Mouse (Mus musculus) left cerebral cortex, adult 9 months (tissue): ENCODE data around the gene Ptpn13.

Experiments
- DNase-seq, 2 experiments: peaks; one replicate each; pipeline ENCODE4 v3.0.0; 2022; ENCODE audit warnings: low spot score in 2 of 2

Ptpn13 gene

DNA sequence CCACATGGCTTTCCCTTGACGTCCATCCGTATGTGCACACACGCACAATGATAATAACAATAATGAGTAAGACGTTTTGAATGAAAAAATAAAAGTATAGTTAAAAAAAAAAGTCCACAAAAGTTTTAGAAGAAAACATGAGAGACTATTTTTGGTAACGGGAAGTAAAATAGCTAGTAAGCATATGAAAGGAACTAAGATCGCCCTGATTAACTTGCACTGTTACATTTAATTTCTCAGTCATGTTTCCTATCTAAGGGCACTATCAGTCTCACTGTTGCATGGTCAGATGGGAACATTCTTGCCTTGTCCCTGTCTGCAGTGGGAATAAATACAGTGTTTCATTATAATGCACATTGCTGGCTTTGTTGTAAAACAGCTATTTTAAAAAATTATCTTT, 2.4 kb upstream of the Ptpn13 start:
- no peak for DNase-seq

DNA sequence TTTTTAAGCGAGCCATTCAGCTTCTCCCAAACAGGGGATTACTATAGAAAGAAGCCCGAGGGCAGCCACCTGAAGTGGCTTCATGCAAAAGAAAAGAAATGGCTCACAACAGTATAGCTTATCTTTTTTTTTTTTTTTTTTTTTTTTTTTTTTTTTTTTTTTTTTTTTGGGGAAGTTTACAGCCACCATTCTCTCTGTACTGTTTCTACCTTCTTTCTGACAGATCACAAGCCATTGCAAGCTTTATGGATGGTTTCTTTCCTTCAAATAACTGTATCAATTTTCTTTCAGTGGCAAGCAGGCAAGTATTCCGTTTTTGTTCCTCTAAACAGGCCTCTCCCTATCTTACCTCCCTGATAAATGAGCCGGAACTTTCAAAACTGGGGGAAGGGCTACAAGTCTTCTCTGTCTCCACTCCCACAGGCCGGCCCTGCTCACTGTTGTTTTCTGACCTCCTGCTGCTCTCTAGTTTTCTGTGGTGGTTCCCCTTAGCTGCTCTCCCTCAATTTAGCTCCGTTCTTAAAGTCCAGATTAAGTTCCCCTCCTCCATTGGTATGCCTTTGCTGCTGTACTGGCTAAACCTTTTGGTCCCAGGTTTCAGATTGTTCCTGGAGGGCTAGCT, 1.6 kb upstream of the Ptpn13 start:
- DNase-seq = no peak

DNA sequence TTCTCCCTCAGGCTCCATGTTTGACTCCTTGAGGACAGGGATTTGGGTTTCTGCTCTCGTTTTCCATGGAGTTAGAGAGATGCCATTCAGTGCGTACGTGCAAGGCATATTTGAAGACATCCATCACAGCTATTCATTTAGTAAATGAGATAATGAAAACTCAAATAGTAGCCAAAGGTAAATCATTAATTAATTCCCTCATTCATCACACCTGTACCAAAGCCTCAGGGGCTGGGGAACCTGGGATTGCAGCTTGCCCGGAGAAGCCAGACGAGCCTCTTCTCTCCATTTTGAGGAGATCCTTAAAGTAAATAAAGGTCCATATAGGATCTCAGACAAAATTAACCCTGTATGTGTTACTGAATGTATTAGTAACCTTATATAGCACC, 1.1 kb upstream of the Ptpn13 start:
- DNase-seq = no peak

- no peak for DNase-seq
These were observed 505 bp downstream of the Ptpn13 start for GRCm38 (mm10) chr5:103425363-103426031.

DNA sequence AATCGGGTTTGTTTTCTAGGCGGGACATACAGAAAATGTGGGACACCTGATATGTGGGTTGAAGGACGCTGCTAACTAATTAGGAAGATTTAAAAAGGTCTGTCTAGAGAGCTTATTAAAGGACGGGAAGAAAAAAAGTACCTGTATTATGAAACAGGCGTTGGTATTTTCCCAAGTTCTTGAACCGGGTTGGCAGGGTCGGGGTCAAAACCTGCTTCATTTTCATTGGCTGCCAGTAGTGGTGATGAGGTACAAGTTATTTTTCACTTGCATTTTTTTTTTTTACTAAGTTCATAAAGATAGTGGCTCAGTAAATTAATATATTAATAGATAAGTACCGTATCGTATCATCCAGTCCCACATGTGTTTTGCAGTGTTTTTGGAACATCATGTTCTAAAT, 1.3 kb downstream of the Ptpn13 start:
- DNase-seq = no peak

DNA sequence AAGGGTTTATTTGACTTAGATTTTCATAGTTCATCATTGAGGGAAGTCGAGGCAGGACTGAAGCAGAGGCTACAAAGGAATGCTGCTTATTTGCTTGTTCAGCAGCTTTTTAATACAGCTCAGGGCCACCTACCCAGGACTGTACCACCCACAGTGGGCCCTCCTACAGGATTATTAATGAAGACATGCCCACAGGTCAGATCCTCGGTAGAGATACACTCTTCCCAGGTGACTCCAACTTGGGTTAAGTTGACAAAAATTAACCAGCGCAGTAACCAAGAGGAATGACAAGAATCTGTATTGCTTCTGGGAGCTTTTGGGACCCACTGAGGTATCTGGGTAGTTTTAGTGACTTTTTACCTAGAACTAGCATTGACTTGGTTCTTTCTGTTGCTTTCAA, 6.0 kb downstream of the Ptpn13 start:
- no peak for DNase-seq

- no peak for DNase-seq
These were observed 6.5 kb downstream of the Ptpn13 start for GRCm38 (mm10) chr5:103431479-103431878.

- DNase-seq = no peak
These were observed 11.3 kb downstream of the Ptpn13 start for GRCm38 (mm10) chr5:103436039-103436944.

GRCm38 (mm10) chr5:103437714-103438113, 12.7 kb downstream of the Ptpn13 start:
- no peak for DNase-seq

DNA sequence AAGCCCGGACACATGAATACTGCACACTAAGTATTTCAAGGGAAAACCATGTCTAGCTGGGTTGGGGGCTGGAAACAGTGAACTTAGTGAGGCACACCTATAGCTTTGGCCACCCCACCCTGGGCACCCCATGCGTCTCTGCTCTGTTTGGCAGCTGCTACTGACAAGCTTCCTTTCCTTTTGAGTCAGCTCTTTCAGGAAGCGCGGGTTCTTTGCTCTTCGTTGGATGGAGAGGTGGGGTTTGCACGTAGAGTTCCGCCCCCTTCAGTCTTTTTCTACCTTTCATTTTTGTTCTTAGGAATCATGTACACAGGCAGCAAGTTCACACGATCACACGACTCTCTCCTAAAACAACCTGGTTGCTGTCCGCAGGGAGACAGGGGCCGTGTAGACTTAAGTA, 14.2 kb downstream of the Ptpn13 start:
- DNase-seq = no peak

DNA sequence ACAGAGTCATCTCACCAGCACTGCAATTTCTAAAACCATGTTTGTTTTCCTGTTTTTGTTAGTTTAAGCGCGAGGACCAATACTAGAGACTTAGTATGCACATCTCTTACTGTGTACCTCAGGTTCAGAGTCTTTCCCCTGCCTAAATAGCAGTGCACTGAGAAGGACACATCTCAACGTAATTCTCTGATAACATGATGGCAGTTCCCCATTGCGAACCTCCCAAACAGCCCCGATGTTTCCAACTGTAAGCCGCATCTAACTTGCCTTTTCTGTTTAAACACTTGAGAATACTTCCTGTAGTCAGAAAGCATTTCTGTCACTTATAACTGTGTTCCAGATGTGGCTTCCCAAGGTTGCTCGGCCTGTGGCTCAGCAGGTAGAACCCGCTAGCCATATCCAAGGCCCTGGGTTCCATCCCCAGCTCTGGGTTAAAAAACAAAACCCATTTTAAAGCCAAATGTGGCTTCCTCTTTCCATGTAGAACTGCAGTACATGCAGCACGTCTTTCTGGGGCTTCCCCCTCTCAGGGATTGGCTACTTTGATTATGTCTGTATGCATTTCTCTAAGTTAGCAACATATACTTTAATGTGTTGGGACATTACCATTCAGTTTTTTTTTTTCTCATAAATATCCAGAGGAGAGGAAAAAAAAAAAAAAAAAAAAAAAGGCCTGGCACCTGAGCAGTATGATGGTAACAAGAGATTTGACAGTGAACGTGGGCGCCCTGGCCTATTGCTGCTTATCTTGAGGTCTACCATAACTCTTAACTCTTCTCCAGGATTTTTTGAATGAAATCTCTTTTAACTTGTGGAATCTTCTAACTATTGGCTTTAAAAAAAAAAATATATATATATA, 15.7 kb downstream of the Ptpn13 start:
- DNase-seq = no peak

- DNase-seq = no peak
These were observed 16.7 kb downstream of the Ptpn13 start for GRCm38 (mm10) chr5:103441706-103442105.

DNA sequence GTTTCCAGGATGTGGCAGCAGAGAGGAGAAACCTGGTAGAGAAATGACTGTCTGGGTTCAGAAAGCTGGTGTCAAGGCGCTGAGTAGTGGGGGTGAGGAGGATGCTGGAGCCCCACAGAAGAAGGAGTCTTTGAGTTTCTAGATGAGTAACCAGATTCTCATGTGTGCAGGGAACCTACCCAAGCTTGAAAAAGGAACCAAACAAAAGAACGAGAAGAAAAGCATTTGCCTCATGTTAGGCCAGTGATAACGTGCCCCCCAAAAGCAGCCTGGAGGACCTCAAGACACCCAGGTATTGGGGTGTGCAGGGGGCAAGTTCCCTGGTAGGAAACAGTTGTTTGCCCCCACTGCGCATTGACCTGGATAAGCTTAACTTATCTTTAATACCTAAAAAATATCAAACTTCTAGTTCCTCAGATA, 17.3 kb downstream of the Ptpn13 start:
- no peak for DNase-seq

DNA sequence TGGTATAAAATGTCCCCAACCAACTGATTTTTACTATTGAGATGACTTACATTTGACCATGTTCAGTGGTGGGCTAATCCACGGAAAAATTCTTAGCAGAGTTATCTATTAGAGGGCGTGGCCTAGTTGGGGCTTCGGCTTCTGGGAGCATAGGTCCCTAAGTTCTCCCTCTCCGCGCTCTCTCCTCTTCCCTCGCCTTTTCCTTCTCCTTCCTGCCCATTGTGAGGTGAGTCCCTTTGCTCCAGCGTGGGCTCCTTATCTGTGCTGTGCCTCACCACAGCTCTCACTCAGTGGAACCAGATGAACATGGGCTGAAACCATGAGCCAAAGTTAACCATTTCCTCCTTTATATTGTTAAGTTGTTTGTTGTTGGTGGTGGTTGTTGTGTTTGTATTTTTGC, 17.9 kb downstream of the Ptpn13 start:
- DNase-seq = no peak

DNA sequence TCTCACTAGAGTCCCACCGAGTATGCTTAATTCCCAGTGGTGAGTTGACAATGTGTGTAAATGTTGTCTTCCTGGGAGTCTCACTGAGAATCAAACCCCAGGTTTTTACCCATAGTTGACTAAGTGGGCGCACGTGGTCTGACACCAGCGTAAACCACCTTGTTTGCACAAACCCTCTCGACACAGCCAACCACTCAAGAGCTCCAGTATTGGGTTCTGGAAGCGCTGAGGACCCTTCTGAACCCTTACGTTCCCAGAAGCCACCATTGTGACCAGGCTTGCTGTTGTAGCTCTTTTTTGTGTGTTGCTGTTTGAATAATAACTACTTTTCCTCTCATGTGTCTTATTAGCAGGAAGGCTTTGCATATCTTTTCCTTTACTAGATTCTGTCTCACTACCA, 20.4 kb downstream of the Ptpn13 start:
- no peak for DNase-seq

DNA sequence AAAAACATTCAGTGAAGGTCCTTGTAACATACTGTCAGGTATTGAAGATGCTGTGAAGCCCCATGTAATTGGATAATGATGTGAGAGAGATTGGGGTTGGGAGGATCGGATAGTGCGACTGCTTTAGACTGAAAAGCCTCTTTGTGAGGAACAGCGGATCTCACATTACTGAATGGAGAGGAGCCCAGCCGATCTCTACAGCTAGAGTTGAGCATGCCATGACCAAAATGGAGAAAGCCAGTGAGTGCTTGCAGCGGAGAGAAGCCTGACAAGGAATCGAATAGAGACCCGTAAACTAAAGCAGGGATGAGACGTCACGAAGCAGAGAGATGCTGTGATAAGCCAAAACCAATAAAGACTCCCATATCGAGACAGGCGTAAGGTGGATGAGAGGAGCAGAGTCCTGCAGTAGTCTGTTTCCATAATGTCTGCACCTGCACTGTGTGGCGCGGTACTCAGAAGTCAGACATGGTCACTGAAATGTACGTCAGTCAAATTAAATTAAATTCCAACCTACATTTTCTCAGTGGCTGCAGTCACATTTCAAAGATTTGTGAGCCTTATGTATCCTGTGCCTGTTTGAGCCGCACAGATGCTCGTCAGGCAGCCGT, 22.9 kb downstream of the Ptpn13 start:
- DNase-seq = no peak

DNA sequence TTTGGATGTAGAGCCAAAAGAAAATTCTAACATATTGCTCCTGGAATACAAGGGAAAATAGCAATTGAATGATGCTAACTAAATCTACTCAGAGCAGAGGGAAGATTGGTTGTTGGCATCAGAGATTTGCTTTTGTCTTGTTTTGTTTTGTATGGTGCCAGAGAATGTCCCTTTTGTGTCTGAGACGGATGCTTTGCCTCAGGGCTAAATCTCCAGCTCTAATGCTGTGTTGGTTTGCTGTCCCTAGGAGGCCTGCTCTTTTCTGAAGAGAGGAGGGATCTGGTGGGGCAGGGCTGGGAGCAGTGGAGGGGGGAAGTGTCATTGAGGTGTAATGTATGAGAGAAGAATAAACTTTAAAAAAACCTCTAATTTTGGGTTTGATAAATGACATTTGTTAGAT, 23.5 kb downstream of the Ptpn13 start:
- DNase-seq = no peak

GRCm38 (mm10) chr5:103450663-103451062, 25.7 kb downstream of the Ptpn13 start:
- DNase-seq = no peak

- no peak for DNase-seq
These were observed 28.6 kb downstream of the Ptpn13 start for GRCm38 (mm10) chr5:103453361-103454140.

GRCm38 (mm10) chr5:103456794-103457193, 31.8 kb downstream of the Ptpn13 start:
- DNase-seq = no peak

GRCm38 (mm10) chr5:103458411-103458810, 33.4 kb downstream of the Ptpn13 start:
- DNase-seq = no peak
